Mouse (Mus musculus) adrenal gland, postnatal 25 days (tissue): ENCODE data around the gene Nup50. TPM values are rescaled to one million over a fixed set of nuclear protein-coding genes. Genes with fewer than 3 reads are reported as not detected.

Source experiments
- DNase-seq: peaks from one replicate; pipeline ENCODE4 v3.0.0; 2021; ENCODE audit warnings: mixed read lengths
- long read RNA-seq: library from polyadenylated mRNA; stranded (forward); transcript quantifications from one replicate; pipeline ENCODE4 v2.0.0, GENCODE M21; 2021
- total RNA-seq: library from RNA; stranded (reverse); gene quantifications from 2 replicates; pipeline ENCODE4 v1.2.3, GENCODE M21; 2021

Nup50 gene
- total RNA-seq: 40.0 and 40.8 TPM in 2 replicates
- long read RNA-seq, full-length matches to known transcripts: 19 of 31 reads
- long read RNA-seq, partial matches to known transcripts: 10 of 31 reads
- long read RNA-seq, other reads (novel, unspliced or antisense): 2 of 31 reads

- peak; percentile 100 for DNase-seq
Observed at GRCm38 (mm10) chr15:84922884-84923507, at the start of gene Nup50. Nup50 (plus strand) TSS chr15:84923411.

GRCm38 (mm10) chr15:84873867-84874266 lies 49.3 kb upstream of the Nup50 start:
- DNase-seq: no peak

- DNase-seq: no peak
Observed at GRCm38 (mm10) chr15:84877029-84877815, 46.0 kb upstream of the Nup50 start.

- peak; percentile 13 for DNase-seq
Observed at GRCm38 (mm10) chr15:84888066-84888465, 35.1 kb upstream of the Nup50 start.

- no peak for DNase-seq
Observed at GRCm38 (mm10) chr15:84891246-84891645, 32.0 kb upstream of the Nup50 start.

- DNase-seq: peak; percentile 54
Observed at GRCm38 (mm10) chr15:84891658-84892057, 31.6 kb upstream of the Nup50 start.

- peak; percentile 3 for DNase-seq
Observed at GRCm38 (mm10) chr15:84896216-84896615, 27.0 kb upstream of the Nup50 start.

- no peak for DNase-seq
Observed at GRCm38 (mm10) chr15:84896664-84897063, 26.5 kb upstream of the Nup50 start.

- no peak for DNase-seq
Observed at GRCm38 (mm10) chr15:84898077-84898476, 25.1 kb upstream of the Nup50 start.

GRCm38 (mm10) chr15:84903843-84904385 lies 19.3 kb upstream of the Nup50 start:
- no peak for DNase-seq

- no peak for DNase-seq
Observed at GRCm38 (mm10) chr15:84913201-84913600, 10.0 kb upstream of the Nup50 start.

GRCm38 (mm10) chr15:84919938-84920337 lies 3.3 kb upstream of the Nup50 start, which contains the start of gene Gm29666:
Gm29666 (minus strand) TSS chr15:84920038.
- DNase-seq: no peak

GRCm38 (mm10) chr15:84923508-84924181 lies 434 bp downstream of the Nup50 start:
- peak; percentile 71 for DNase-seq

GRCm38 (mm10) chr15:84924781-84925315 lies 1.6 kb downstream of the Nup50 start:
- DNase-seq: no peak

GRCm38 (mm10) chr15:84925495-84926018 lies 2.3 kb downstream of the Nup50 start:
- DNase-seq: no peak

- no peak for DNase-seq
Observed at GRCm38 (mm10) chr15:84932351-84932750, 9.1 kb downstream of the Nup50 start.

- DNase-seq: no peak
Observed at GRCm38 (mm10) chr15:84934901-84935300, 11.7 kb downstream of the Nup50 start.

GRCm38 (mm10) chr15:84940102-84940501 lies 16.9 kb downstream of the Nup50 start:
- DNase-seq: peak; percentile 21

GRCm38 (mm10) chr15:84942647-84943285 lies 19.6 kb downstream of the Nup50 start:
- DNase-seq: no peak

GRCm38 (mm10) chr15:84944319-84944718 lies 21.1 kb downstream of the Nup50 start:
- no peak for DNase-seq

GRCm38 (mm10) chr15:84948990-84949389 lies 25.8 kb downstream of the Nup50 start:
- no peak for DNase-seq
